Mouse (Mus musculus): ENCODE measurements around the gene Usp37. TPM values are rescaled to one million over a fixed set of nuclear protein-coding genes. Genes with fewer than 3 reads are reported as not detected.

Usp37 gene
- 2.3 and 4.1 TPM in 2 replicates for polyA plus RNA-seq (2012; rRNA removed; ENCODE audit: low replicate concordance)

DNA sequence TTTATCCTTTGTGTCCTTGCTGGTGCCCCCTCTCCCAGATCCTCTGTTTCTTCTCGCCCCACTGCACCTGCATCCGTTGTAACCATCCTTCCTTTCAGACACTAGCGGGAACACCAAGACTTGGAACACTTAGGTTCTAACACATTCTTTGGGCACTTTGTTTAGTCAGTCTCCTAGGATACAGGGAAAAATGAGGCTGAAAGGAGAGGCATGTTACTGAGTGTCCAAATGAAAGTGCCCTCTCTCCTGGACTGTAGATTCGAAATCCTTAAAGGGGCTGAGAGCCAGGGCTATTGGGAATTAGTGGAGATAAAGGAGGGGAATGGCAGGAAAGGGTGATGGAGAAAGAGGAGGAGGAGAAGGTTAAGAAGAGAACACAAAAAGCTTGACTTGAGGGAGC is at the start of gene Usp37:
Usp37 (minus strand) TSS at position 101 of the 400 bp plus-strand sequence.

DNA sequence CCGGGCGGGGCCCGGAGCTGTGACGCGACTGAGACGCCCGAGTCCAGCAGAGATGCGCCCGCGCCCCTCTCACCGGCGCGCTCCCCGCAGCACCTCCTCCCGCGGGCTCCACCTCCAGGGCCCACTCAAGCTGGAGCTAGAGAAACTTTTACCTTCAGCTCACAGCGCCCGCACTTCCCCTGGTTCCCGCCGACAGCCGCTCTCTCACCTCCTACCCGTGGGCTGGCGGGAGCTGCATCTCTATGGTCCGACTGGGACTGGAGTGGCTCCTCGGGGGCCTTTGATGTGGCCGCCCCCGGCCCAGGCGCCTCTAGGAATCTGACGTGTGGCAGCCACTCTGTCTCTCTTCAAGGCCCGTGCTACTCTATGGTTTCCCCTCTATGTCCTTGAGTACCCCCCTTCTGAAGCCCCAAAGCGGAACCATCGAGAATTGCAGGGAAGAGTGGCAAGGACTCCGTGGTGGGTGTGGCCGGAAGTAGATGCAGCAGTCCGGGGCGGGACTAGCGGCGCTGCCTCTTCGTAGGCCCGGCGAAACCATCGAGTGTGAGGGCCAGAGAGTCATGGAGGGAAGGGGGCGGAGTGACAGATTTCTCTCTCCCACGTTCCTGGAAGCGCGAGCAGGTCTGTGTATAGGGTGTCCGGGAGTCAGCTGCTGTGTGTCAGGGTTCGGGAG is 43.8 kb upstream of the Usp37 start, which contains the start of the genes Zfp142 and Bcs1l:
Zfp142 (minus strand) TSS at position 474 of the 673 bp plus-strand sequence.
Bcs1l (plus strand) TSS at position 517 of the 673 bp plus-strand sequence.

DNA sequence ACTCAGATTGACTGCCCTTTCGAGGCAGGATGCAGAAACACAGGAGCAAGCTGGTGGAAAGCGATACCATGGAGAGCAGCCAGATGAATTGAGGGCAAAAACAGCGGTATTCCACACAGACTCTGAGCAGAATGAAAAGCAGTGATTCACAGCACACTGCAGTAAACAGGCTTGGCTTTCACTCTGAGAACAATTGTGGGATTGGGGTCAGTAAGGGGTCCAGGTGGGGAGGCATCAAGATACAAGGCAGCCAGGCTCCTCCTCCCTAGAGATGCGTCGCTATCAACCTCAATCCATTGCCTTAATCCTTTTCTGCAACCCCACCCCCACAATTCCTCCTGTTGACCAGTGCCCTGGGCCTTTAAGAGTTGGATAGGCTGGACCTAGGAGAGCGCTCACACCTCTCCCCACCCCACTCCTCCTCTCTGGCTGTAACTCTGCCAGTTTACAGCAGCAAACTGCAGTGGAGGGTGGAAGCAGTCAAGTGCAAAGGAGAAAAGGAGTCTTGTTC is 1.6 kb downstream of the Usp37 start, which contains the start of gene Plcd4:
Plcd4 (plus strand) TSS at position 438 of the 511 bp plus-strand sequence.

DNA sequence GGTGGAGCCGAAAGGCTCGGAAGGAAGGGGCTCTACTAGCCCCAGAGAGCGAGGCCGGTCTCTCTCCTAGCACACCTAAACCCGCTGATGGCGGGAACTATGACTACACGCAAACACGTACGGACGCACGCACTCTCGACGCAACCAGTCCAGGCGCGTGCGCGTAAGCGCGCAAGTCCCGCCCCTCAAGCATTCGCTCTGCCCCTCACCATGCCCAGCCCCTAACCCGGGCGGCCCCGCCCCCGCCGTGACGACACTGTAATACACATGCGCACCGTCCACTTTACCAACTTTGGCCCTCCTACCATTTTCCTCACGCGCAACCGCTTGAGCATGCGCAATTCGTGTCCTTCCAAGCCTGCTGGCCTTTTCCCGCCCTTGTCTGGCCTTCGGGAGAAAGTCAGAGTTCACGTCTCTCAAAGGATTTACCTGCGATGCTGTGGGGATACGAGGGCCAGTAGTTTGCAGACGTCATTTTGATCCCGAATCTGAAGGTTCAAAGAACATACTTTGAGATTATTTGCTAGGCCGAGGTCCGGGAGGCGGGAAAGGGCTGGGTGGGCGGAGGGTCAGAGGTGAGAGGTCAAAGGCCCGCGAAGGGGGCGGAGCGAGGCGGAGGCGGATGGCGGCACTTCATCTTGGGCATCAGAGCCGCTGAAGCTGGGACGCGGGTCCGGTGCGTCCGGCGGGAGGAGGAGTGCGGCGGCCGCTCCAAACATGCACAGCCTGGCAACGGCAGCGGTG is 38.2 kb downstream of the Usp37 start, which contains the start of gene Cnot9:
Cnot9 (plus strand) TSS at position 338 of the 744 bp plus-strand sequence.

GRCm38 (mm10) chr1:74408589-74409504 is 135.2 kb downstream of the Usp37 start, which contains the start of gene Vil1:
TSS of gene Vil1 (plus strand) at chr1:74409376.

DNA sequence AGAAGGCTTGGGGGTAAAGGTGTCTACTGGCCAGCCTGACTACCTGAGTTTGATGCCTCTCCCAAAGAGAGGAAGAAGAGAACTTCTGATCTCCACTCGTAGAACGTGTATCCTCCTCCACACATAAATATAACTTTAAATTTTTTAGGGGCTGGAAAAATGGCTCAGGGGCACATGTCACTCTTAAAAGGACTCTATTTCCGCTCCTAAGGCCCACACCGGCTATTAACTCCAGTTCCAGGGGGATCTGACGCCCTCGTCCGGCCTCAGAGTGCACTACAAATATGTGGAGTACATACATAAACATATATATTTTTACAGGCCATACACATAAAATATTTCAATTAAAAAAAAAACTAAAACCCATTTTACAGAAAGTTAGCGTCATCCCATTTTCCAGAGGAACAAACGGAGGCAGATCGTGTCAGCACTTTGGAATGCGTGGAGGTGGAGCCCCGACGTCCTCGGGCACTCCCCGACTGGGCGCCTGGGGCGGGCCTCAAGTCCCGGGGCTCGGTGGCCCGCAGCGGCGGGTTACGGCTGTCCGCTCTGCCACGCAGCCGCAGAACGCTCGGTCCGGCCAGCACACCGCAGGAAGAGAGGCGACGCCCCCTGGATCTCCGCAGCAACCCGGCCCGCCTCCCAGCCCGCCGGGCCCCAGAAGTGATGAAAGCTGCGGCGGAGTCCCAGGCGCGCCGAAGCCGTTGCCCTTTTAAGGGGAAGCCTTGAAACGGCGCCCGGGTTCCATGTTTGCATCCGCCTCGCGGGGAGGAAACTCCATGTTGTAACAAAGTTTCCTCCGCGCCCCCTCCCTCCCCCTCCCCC is 152.9 kb downstream of the Usp37 start, which contains the start of gene Ctdsp1:
Ctdsp1 (plus strand) TSS at position 586 of the 825 bp plus-strand sequence.

Other genes with a start within 250 kb of the Usp37 start
- gene Tmbim1, start 238.7 kb downstream of the Usp37 start, polyA plus RNA-seq (2012; rRNA removed; ENCODE audit: low replicate concordance) = 326 and 387 TPM in 2 replicates
- 0.43 and 0.66 TPM in 2 replicates for gene Catip, start 182.2 kb downstream of the Usp37 start, polyA plus RNA-seq (2012; rRNA removed; ENCODE audit: low replicate concordance)
- gene Slc11a1, start 169.1 kb downstream of the Usp37 start, polyA plus RNA-seq (2012; rRNA removed; ENCODE audit: low replicate concordance) = 78.2 and 92.6 TPM in 2 replicates
- 175 and 185 TPM in 2 replicates for gene Ctdsp1, start 152.8 kb downstream of the Usp37 start, polyA plus RNA-seq (2012; rRNA removed; ENCODE audit: low replicate concordance)
- gene Vil1, start 134.9 kb downstream of the Usp37 start, polyA plus RNA-seq (2012; rRNA removed; ENCODE audit: low replicate concordance) = 0.17 and 0.19 TPM in 2 replicates
- gene Cnot9, start 38.2 kb downstream of the Usp37 start, polyA plus RNA-seq (2012; rRNA removed; ENCODE audit: low replicate concordance) = 14.1 and 28.1 TPM in 2 replicates
- 18.1 TPM in 1 of 2 replicates, not detected in the other for gene Plcd4, start 1.4 kb downstream of the Usp37 start, polyA plus RNA-seq (2012; rRNA removed; ENCODE audit: low replicate concordance)
- 16.4 and 16.8 TPM in 2 replicates for gene Zfp142, start 44.0 kb upstream of the Usp37 start, polyA plus RNA-seq (2012; rRNA removed; ENCODE audit: low replicate concordance)
- 15.4 and 35.9 TPM in 2 replicates for gene Bcs1l, start 44.0 kb upstream of the Usp37 start, polyA plus RNA-seq (2012; rRNA removed; ENCODE audit: low replicate concordance)
- gene Rnf25, start 57.1 kb upstream of the Usp37 start, polyA plus RNA-seq (2012; rRNA removed; ENCODE audit: low replicate concordance) = 36.2 and 68.0 TPM in 2 replicates
- gene Stk36, start 57.2 kb upstream of the Usp37 start, polyA plus RNA-seq (2012; rRNA removed; ENCODE audit: low replicate concordance) = 3.5 and 4.7 TPM in 2 replicates
- gene Ttll4, start 117.5 kb upstream of the Usp37 start, polyA plus RNA-seq (2012; rRNA removed; ENCODE audit: low replicate concordance) = 18.3 and 26.3 TPM in 2 replicates
- gene Cyp27a1, start 169.3 kb upstream of the Usp37 start, polyA plus RNA-seq (2012; rRNA removed; ENCODE audit: low replicate concordance) = 20.0 and 31.0 TPM in 2 replicates
- 0.22 and 22.5 TPM in 2 replicates for gene Prkag3, start 204.9 kb upstream of the Usp37 start, polyA plus RNA-seq (2012; rRNA removed; ENCODE audit: low replicate concordance)
- 2.4 and 5.8 TPM in 2 replicates for gene Wnt6, start 227.6 kb upstream of the Usp37 start, polyA plus RNA-seq (2012; rRNA removed; ENCODE audit: low replicate concordance)
- gene Wnt10a, start 247.2 kb upstream of the Usp37 start, polyA plus RNA-seq (2012; rRNA removed; ENCODE audit: low replicate concordance) = 2.9 and 5.3 TPM in 2 replicates

All from mammary gland, adult 2 months (tissue).